Comparison of ENCODE assay signal across 23 mouse cellular contexts in the genomic region with DNA sequence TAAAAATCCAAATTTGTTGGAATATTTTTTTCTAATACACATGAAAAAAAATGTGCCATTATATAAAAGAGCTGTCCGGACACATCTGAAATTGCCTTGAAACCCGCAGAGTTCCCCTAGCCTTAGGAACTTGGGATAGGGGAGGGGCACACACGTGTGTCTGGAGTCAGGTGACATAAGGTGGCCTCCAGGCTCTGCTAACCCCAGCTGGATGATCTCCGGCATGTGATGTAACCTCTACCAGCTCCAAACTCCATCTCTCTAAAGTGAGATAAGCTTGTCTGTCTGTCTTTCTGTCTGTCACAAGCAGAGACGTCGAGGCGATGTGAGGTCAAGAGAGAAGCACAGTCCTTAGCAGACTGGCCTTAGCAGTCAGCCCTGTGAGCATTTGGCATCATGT. TPM values are rescaled to one million over a fixed set of nuclear protein-coding genes. Genes with fewer than 3 reads are reported as not detected.
DNase-seq lines count a peak whose midpoint lies in the region; ATAC-seq and TF ChIP-seq lines count a peak whose summit lies in the region.
"Had no signal": no experiment of that assay in that cellular context is flagged by ENCODE, and none has a peak within 500 bp of the region (broad histone marks: within the 10 kb centered on the region; RNA-seq: fewer than 3 reads in every experiment).

No protein-coding gene starts in this region.

- H3K4me2 ChIP-seq in liver, embryonic 13.5 days = no peak overlapping the region
- no peak overlapping the region for H3K4me2 ChIP-seq in liver, postnatal 0 days (ENCODE audit: low read depth, low read length)
- H3K4me2 ChIP-seq: embryonic facial prominence, embryonic 12.5 days; forebrain, embryonic 12.5 days; heart, embryonic 11.5 days; heart, embryonic 15.5 days had no signal

- H3K4me1 ChIP-seq in liver, adult 2 months (ENCODE audit: control insufficient read depth, insufficient read depth, low read length) = peaks cover 18% of the 10 kb centered on the region
- peaks cover 5% of the 10 kb centered on the region for H3K4me1 ChIP-seq in liver, embryonic 13.5 days (replicated peaks)
- peaks cover 6% of the 10 kb centered on the region; the same call in 1 of the 2 replicates for H3K4me1 ChIP-seq in liver, postnatal 0 days (ENCODE audit: insufficient read depth)
- H3K4me1 ChIP-seq: embryonic facial prominence, embryonic 12.5 days; heart, embryonic 15.5 days had no signal

- H3K36me3 ChIP-seq in liver, adult 2 months (ENCODE audit: control insufficient read depth, insufficient read depth, low read length) = no peaks in the 10 kb centered on the region
- no peaks in the 10 kb centered on the region for H3K36me3 ChIP-seq in liver, embryonic 13.5 days
- no peaks in the 10 kb centered on the region for H3K36me3 ChIP-seq in liver, postnatal 0 days (replicated peaks; ENCODE audit: insufficient read depth, low read length)
- H3K36me3 ChIP-seq: embryonic facial prominence, embryonic 12.5 days; forebrain, embryonic 12.5 days; heart, embryonic 15.5 days had no signal

- H3K27ac ChIP-seq in liver, adult 2 months (replicated peaks; ENCODE audit: insufficient read depth, low read depth, low read length) = peak overlapping the region; percentile 82
- no peak overlapping the region for H3K27ac ChIP-seq in liver, embryonic 13.5 days
- H3K27ac ChIP-seq in liver, postnatal 0 days (ENCODE audit: low read depth) = peak overlapping the region; percentile 29
- H3K27ac ChIP-seq: embryonic facial prominence, embryonic 12.5 days; forebrain, embryonic 12.5 days; heart, adult 2 months; heart, embryonic 15.5 days had no signal

- H3K4me3 ChIP-seq in liver, adult 2 months (ENCODE audit: insufficient read depth, low read depth, low read length) = no peak overlapping the region
- H3K4me3 ChIP-seq in liver, embryonic 13.5 days (replicated peaks) = no peak overlapping the region
- H3K4me3 ChIP-seq in liver, postnatal 0 days (ENCODE audit: low read depth, low read length) = no peak overlapping the region
- H3K4me3 ChIP-seq: embryonic facial prominence, embryonic 12.5 days; forebrain, embryonic 12.5 days; heart, adult 2 months; heart, embryonic 15.5 days had no signal

- DNase-seq in kidney, adult 11 months = peak; percentile 33
- no peak for DNase-seq in kidney, postnatal 14 days
- peak; percentile 89 for DNase-seq in liver, adult 2 months (ENCODE audit: extremely low read depth, low read depth, low spot score)
- no peak for DNase-seq in liver
- DNase-seq in liver, embryonic 13.5 days = no peak
- peak; percentile 30 for DNase-seq in liver, postnatal 0 days
- no peak for DNase-seq in cerebellum, adult 8-10 months
- DNase-seq: adrenal gland, postnatal 10 days; cerebellum, adult 11 months; cerebellum, adult 9-10 months; cerebellum, postnatal 25 days; gastrocnemius, postnatal 14 days; heart, adult 2 months; heart, postnatal 14 days had no signal

- no peaks in the 10 kb centered on the region for H3K9me3 ChIP-seq in liver, embryonic 13.5 days (replicated peaks)
- no peaks in the 10 kb centered on the region for H3K9me3 ChIP-seq in liver, postnatal 0 days (ENCODE audit: low read length)
- H3K9me3 ChIP-seq: embryonic facial prominence, embryonic 12.5 days; forebrain, embryonic 12.5 days; heart, embryonic 15.5 days had no signal

- ATAC-seq in liver, embryonic 13.5 days (ENCODE audit: low read depth) = peak; percentile 28
- peak; percentile 82 for ATAC-seq in liver, postnatal 0 days
- ATAC-seq in monocyte, adult 5-6 weeks (replicated peaks; ENCODE audit: insufficient number of reproducible peaks, low FRiP score, low TSS enrichment, poor library complexity, severe bottlenecking) = no peak
- ATAC-seq: forebrain, embryonic 16.5 days had no signal

- H3K79me2 ChIP-seq in liver, adult 2 months (ENCODE audit: control insufficient read depth, insufficient read depth, low read length) = no peaks in the 10 kb centered on the region

- TF ChIP-seq EP300 in liver, postnatal 0 days (IDR thresholded peaks at IDR 0.05; ENCODE audit: low read depth) = no peak

- TF ChIP-seq POLR2A in liver, adult 2 months (IDR thresholded peaks at IDR 0.05; ENCODE audit: extremely low read depth, insufficient read depth, low read length) = no peak

- no peak for TF ChIP-seq CTCF in liver, adult 2 months (IDR thresholded peaks at IDR 0.05; ENCODE audit: low read depth, low read length)
- TF ChIP-seq CTCF in liver, postnatal 0 days (IDR thresholded peaks at IDR 0.05; ENCODE audit: low read depth) = no peak

- H3K9ac ChIP-seq in liver, adult 2 months (ENCODE audit: low read depth, low read length) = 0 out of 2 replicates have a peak overlapping the region, but pooled peaks have one; percentile 7
- H3K9ac ChIP-seq in liver, embryonic 13.5 days = no peak overlapping the region
- H3K9ac ChIP-seq in liver, postnatal 0 days (replicated peaks) = no peak overlapping the region
- H3K9ac ChIP-seq: embryonic facial prominence, embryonic 12.5 days; forebrain, embryonic 12.5 days; heart, embryonic 15.5 days had no signal

- no peaks in the 10 kb centered on the region for H3K27me3 ChIP-seq in liver, adult 2 months (ENCODE audit: control insufficient read depth, insufficient read depth, low read length)
- no peaks in the 10 kb centered on the region for H3K27me3 ChIP-seq in liver, embryonic 13.5 days
- H3K27me3 ChIP-seq in liver, postnatal 0 days (ENCODE audit: insufficient read depth, low read length) = no peaks in the 10 kb centered on the region

- WGBS in liver, adult 2 months = 22% methylated on average over 7 of the region's 7 CpGs
- WGBS in liver, embryonic 13.5 days (ENCODE audit: insufficient replicate concordance) = 62% methylated on average over 7 of the region's 7 CpGs
- WGBS in liver, postnatal 0 days (ENCODE audit: insufficient replicate concordance) = 64% methylated on average over 7 of the region's 7 CpGs

RNA-seq across cellular contexts. Expression of a gene that starts 48.6 kb away (rescaled TPM):
- total RNA-seq in liver, adult 2 months (2014; rRNA removed) = 0.09 and 0.40 TPM in 2 replicates
- 0.13 and 0.22 TPM in 2 replicates for polyA plus RNA-seq in liver, adult 2 months (2012; rRNA removed)
- 0.09 and 0.12 TPM in 2 replicates for polyA plus RNA-seq in liver, embryonic 13.5 days (2015; fragmentation: Nextera tagmentation; extraction: Ambion mirVana)
- polyA plus RNA-seq in liver, postnatal 0 days (2015; fragmentation: Nextera tagmentation; extraction: Ambion mirVana) = 0.07 and 0.09 TPM in 2 replicates
- total RNA-seq in monocyte, adult 5-6 weeks (2017) = not detected in 3 replicates
- total RNA-seq: heart, adult 2 months; heart, postnatal 14 days; hematopoietic stem cell, adult 5-6 weeks; MEL had no signal
- polyA plus RNA-seq: C2C12; heart, embryonic 11.5 days; heart, embryonic 15.5 days had no signal

Comparison
In these comparisons a context has a peak if more than half of its experiments do, and no peak if none do; other contexts are left out.
1. DNase-seq: peak in kidney, adult 11 months (single experiment), liver, adult 2 months (single experiment) and liver, postnatal 0 days (single experiment); none in kidney, postnatal 14 days (single experiment), liver (single experiment), liver, embryonic 13.5 days (single experiment) and cerebellum, adult 8-10 months (single experiment).